Mouse (Mus musculus) cerebellum, adult 11 months (tissue): Measurements from ENCODE around the gene Stk32c.

Experiments used
- DNase-seq: peaks from one replicate; pipeline ENCODE4 v3.0.0; 2022

The Stk32c gene

GRCm38 (mm10) chr7:139091681-139092080, 121.4 kb downstream of the Stk32c start:
- no peak for DNase-seq

DNA sequence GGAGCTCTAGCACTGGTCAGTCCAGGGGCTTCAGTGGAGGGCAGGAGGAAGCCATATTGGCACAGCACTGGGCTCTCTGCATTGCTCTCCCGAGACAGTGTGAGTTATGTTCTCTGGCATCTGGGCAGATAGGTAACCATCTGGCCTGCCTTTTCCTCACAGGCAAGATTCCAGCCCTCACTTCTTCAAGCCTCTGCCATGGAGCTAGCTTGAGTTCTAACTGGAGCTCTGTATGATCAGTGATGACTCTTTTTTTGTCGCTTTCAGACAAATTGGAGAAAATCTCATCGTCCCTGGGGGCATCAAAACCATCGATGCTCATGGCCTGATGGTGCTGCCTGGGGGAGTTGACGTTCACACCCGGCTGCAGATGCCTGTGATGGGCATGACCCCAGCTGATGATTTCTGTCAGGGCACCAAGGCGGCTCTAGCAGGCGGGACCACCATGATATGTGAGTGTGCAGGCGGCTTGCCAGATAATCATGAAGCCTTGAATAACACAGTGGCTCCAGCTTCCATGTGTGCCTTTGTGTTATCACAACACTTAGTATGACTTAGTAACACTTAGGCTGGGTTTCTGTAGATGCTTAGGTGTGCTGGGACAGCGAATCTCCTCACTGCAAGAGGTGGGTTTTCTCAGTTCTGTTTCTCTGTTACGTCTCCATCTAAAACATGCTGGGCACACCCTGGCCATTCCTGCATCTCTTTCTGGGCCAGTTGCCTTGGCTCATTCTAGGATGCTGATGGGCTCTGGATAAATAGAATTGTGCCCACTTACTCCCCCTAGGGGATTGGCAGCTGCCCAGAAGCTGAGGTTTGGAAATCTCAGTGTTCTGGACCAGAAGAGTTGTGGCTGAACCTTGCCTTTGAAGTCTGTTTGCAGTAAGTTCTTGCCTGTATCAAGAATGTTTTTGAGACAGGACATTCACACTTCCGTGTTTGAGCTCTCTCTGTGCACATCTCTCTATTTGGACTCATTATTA, 122.9 kb downstream of the Stk32c start:
- DNase-seq, result no peak

DNA sequence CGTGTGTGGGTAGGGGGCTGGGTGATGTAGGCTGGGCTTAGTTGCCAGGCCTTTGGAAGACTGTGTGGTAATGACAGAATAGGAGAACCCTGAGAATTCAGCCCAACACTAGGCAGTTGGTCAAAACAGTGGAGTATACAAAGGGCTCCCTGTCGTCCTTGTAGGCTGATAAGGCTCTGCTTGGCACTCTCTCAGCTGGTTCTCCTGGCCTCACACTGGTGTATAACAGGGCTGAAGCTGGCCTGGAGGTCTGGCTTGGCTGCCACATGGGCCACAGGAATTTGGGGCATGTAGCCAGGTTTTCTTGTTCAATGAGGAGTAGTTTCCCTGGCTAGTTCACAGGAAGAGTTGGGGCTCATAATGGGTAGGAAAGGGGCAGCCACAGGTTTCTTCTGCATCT, 125.3 kb downstream of the Stk32c start:
- DNase-seq, result no peak

DNA sequence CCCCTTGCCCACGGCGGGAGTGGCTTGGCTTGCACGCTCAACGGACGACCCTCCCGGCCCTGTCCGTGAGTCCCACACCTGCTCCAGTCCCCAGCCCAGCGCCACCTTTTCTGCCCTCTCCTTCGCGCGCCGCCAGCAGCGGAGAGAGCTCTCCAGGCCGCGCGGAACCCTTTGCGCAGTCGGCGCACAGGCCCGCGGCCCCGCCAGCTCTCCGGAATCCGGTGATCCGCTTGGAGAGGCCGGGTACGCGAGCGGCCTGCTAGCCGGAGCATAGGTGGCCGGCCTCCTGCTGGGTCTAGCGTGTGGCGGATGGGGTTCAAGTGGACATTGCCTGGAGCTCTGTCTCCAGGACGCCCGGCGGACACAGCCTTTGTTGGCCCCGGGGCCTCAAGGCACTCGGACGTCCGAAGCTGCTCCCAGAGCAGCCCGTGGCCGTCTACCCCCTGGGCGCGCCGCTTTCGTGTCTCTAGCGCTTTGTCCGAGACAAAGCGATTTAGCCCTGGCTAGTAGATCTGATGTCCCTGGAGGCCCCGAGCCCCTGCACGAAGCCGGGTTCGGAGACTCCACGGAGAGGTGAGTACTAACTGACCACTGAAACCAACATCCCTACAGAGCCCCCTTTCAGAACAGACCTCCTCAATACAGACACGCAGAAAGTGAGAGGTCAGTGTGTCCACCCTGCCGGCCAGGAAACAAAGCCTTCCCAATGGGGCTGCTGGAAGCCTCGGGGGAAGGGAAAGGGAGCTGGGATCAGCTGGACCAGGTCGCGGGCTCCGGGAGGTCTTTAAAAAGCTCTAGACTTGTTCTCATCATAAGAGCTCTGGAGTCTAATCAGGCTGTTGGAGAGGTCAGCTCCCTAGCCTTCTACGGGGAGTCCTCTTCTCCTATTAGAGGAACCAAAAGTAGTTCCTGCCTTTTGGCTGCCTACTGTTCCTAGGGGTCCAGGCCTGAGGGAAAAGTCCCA, 126.6 kb downstream of the Stk32c start:
- no peak for DNase-seq

DNA sequence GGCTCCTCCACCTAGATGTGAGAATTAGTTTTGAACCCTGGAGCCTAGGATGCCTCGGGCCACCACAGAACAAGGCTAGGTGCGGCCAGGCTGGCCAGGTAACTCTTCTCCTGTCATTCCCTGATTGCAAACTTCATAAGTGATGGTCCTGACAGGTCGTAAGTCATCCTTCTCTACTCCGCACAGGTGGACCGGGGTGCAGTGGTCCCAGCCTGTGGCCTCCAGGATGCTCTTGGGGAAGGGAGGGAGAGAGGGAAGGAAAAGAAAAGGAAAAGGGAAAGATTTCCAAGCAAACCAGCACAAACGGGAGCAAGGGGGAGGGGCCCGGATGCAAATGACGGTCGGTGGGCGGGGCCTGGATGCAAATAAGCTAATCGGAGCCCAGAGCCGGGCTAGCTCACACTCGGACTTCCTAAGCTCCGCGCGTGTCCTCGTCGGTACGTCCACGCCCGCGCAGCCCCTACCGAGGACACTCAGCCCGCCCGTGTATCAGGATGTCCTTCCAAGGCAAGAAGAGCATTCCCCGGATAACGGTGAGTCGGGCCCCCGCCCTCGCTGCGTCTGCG, 127.4 kb downstream of the Stk32c start, which contains the start of gene Dpysl4:
Dpysl4 (plus strand) TSS at position 373 of the 566 bp plus-strand sequence.
- peak; percentile 92 for DNase-seq

GRCm38 (mm10) chr7:139084316-139084715, 128.8 kb downstream of the Stk32c start:
- no peak for DNase-seq

GRCm38 (mm10) chr7:139082281-139082680, 130.8 kb downstream of the Stk32c start:
- DNase-seq, result no peak

DNA sequence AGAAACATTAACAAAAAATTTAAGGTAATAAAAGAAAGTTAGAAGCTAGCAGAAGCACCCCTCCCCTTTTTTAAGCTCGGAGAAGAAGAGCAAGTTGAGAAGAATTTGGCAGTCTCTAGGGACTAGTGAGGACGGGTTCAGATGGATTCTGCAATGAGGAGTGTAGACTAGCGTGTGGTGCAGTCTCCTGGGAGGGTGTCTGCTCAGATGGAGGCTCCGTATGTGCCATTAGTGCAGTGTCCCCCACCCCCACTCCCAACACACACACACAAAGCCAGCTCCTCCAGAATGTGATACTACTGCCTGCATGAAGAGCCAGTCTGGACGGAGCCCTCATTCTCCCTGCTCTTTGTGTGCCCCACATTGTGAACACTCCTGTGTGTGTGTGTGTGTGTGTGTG, 131.9 kb downstream of the Stk32c start:
- no peak for DNase-seq

DNA sequence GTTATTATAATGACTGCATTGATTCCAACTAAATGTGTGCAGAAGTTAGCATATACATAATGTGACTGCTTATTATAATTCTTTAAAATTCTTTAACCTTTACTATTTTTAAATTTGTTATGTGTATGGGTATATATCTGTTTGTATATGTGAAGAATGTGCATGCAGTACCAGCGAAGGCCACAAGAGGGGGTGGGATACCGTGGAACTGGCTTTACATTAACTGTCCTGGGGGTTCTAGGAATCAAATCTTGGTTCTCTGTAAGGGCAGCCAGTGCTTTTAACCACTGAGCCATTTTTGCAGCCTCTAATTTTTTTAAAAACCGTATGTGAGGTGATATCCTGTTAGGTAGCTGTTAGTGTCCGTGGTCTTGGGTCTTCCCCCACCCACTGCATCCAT, 132.4 kb downstream of the Stk32c start:
- no peak for DNase-seq

- DNase-seq, result no peak
Observed at GRCm38 (mm10) chr7:139079141-139079540, 134.0 kb downstream of the Stk32c start.

DNA sequence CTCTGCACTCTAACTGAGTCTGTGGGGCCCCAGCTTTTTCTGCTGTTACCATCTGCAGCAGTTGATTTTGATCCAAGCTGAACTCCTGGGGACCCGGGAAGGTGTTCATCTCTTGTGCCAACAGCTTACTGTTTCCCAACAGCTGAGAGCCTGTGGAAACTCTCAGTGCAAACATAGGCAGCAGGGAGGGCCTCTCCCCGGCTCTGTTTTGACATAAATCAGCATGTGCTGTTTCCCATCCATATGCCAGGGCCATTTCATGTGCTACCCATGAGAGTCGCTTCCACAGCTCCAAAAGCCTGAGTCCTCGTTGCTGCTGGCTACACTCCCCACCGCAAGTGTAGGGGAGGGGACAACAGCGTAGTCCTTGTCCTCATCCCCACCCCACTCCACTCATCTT, 134.9 kb downstream of the Stk32c start:
- no peak for DNase-seq

- DNase-seq, result no peak
Observed at GRCm38 (mm10) chr7:139077283-139077682, 135.8 kb downstream of the Stk32c start.

- no peak for DNase-seq
Observed at GRCm38 (mm10) chr7:139075054-139075794, 137.9 kb downstream of the Stk32c start.

- DNase-seq, result no peak
Observed at GRCm38 (mm10) chr7:139074189-139074588, 138.9 kb downstream of the Stk32c start.

- peak; percentile 83 for DNase-seq
Observed at GRCm38 (mm10) chr7:139068182-139068623, 144.9 kb downstream of the Stk32c start.

- no peak for DNase-seq
Observed at GRCm38 (mm10) chr7:139063406-139063805, 149.7 kb downstream of the Stk32c start.
